Mouse (Mus musculus): ENCODE results near the gene Zbtb42.

Gene Zbtb42

DNA sequence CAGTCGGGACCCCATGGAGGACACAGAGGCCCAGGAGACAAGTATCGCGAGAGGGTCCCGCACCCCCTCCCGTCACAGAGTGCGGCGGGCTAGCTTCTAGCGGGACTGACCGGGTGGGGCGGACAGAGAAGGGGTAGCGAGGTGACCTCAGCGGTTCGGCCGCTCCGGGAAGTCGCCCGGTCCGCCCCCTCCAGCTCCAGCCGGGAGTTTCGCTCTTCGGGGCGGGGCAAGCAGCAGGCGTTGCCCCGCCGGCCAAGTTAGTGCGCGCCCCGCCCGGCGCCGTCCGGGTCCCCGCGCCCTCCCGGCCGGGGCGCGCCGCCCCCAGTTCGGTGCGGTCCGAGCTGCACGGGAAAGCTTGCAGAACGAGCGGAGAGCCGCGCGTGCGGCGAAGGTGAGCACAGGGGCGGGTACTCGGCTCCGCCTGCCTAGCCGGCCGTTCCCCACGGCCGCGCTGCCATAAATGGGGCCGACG lies at the start of gene Zbtb42:
Gene Zbtb42, plus strand, starts transcription at position 274 of the 472 bp plus-strand sequence.
- CTCF ChIA-PET, result no interaction called here

DNA sequence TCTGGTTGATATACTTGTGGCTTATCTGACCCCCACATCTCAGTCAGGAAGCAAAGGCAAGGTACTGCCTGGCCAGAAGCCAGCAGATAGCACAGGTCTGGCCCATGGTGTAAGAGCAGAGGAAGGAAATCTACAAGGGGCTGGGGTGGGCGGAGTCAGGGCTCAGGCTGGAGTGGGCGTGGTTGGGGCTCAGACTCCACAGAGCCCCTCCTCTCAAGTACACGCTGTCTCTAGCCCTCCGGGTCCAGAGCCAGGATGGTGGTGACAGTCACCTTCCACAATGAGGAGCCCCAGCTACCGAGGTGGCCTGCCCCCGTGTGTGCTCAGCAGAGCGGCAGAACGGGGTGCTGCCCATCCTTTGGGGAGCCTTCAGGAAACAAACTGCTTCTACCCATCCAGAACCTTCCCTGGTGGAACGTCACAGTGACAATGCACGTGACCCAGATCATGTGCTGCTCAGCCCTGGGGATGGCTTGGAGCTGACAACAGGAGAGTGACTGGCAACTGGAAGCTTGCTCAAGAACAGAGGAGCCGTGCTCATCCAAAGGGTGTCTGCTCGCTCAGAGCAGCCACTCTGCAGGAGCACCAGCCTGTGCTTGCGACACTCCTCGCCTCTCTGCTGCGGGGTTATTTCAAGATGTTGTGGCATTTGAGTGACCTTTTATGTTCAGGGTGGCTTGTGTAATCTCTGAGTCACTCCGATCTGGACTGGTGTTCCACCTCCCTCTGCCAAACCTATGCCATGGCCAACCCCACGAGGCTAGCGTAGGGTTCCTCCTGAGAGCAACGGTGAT lies 49.5 kb upstream of the Zbtb42 start:
- CTCF ChIA-PET, result interaction anchor here (0.6 to 0.7 kb wide), 3 partner anchors 37 to 524 kb away, joined by 3 to 8 read pairs (median 3); no protein-coding TSS in a partner anchor

DNA sequence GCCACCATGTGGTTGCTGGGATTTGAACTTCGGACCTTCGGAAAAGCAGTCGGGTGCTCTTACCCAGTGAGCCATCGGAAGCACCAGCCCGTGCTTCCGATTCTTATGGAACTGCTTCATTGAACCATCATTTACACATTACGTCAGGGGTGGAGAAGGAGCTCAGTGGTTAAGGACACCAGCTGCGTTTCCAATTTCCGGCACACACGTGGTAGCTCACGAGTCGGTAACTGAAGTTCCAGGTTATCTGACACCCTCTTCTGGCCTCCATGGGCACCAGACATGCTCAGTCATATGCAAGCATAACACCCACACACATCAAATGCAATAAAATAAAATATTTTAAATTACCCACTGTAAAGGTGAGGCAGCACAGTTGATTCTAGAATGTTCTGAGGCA lies 48.6 kb upstream of the Zbtb42 start:
- CTCF ChIA-PET, result interaction anchor here (0.7 kb wide), 2 partner anchors 16 to 41 kb away, joined by 3 to 9 read pairs; no protein-coding TSS in a partner anchor

DNA sequence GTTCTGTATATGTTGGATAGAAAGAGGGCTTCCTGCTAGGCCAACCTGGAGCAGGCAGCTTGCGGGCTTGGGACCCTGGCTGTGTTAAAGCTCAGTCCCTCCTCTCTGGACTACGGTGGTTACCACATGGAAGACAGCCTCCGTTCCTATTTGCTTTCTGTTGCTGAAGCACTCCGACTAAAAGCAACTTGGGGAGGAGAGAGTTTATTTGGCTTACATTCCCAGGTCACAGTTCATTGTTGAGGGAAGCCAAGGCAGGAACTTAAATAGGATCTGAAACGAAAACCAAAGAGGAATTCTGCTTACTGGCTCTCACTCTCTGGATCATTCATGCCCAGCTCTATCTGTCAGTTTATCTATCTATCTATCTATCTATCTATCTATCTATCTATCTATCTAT lies 47.8 kb upstream of the Zbtb42 start:
- CTCF ChIA-PET, result interaction anchor here (0.5 kb wide), 1 partner anchor 64 kb away, joined by 5 read pairs; no protein-coding TSS in a partner anchor

DNA sequence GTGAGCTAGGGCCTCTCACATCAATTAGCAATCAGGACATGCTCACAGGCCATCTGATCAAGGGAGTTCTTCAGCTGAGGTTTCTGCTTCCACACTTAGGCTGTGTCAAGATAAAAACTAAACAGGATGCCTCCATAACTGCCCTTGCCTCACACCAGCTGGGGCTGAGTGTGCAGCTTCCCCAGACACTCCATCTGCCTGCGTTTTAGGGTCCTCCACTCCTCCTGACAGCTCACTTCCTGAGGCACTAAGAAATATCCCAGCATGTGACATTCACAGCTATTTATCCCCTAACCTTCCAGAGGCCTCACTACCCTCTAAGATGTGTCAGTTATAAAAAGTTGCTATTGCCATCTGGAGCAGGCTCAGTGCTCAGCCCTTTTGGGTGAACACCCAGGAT lies 47.2 kb upstream of the Zbtb42 start:
- CTCF ChIA-PET, result no interaction called here

DNA sequence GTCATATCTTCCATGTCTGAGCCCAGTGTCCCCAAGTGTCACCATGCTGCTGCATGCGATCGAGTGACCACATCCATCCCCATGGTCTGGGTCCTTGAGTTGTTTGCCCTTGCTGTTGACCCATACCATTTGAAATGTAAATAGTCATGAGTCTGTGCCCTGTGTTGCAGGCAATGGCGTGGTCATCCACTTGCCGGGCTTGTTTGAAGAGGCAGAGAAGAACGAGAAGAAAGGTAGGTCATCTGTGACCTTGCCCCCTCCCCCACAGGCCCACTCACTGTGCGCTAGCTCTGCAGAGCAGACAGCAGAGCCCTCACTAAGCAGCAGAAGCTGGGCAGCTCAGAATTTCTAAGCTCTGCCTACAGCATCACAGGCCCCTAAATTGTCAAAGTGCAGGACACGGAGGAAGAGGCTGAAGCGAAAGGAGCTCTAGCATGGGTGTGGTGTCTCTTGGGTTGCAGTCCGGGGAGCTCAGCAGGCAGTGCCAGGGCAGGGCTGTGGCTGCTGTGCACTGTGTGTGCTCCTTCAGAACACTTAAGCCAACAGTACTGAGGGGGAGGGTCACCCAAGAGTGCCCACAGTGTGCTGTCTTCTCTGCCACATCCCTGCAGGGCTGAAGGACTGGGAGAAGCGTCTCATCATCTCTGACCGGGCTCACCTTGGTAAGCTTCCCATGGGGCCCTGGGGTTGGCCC lies 46.4 kb upstream of the Zbtb42 start:
- CTCF ChIA-PET, result no interaction called here

DNA sequence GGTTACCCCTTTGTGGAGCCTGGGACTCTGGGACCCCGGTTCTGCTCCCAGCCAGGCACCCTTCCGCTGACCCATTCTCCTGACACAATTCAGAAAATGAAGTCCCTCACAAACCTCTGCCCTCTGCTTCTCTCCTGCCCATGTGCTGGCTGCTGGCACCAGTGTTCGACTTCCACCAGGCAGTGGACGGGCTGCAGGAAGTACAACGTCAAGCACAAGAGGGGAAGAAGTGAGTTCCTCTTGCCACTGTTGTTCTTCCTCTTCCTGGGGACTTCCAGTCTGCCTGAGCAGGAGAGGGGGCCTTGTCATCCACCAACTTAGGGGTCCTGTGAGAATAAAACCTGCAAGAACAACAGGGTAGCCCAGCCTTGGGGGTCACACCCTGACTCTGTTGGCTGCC lies 45.7 kb upstream of the Zbtb42 start:
- CTCF ChIA-PET, result no interaction called here

DNA sequence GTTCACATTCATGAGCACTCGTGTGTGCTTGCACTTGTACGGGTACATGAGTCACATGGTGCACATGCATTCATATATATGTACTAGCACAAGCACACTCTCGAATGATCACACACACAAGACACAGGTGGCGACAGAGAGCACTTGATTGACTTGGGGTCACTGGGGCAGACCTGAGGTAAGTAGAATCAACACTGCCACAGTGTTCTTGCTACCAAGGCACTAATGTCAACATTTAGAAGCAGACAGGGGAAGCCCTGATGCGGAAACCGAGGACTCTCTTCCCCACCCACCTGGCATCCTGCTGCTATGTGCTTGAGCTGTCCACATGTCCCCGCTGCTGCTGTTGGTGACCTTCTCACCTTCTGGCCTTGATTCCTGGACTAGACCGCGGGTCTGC lies 44.9 kb upstream of the Zbtb42 start:
- CTCF ChIA-PET, result no interaction called here

DNA sequence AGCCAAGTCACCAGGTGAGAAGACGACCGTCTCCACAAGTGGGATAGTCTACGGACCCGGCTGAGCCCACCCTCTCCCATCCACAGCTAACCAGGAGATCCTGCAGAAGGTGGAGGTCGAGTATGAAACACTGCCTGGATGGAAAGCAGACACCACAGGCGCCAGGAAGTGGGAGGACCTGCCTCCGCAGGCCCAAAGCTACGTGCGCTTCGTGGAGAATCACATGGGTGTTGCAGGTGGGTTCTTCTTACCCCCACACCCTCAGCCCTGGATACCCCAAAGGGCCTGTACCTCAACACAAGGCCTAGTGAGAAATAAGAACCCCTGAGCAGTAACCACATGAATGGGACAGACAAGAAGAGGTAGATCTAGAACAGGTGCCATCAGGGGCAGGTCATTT lies 39.1 kb upstream of the Zbtb42 start:
- CTCF ChIA-PET, result interaction anchor here (0.6 kb wide), 1 partner anchor 82 kb away, joined by 5 read pairs; no protein-coding TSS in a partner anchor

DNA sequence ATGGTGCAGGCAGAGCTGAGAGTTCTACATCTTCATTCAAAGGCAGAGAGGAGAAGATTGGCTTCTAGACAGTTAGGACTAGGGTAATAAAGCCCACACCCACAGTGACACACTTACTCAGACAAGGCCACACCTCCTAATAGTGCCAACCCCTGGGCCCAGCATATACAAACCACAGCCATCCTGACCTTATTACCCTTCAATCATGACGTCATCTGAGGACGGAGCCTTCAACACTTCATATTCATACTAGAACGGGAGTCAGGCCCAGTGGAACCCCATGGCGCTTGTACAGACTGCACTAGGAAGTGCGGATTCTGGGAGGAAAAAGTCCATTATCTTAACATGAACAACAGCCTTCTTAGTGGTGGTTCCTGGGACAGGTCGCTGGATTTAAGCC lies 35.5 kb upstream of the Zbtb42 start:
- CTCF ChIA-PET, result no interaction called here

DNA sequence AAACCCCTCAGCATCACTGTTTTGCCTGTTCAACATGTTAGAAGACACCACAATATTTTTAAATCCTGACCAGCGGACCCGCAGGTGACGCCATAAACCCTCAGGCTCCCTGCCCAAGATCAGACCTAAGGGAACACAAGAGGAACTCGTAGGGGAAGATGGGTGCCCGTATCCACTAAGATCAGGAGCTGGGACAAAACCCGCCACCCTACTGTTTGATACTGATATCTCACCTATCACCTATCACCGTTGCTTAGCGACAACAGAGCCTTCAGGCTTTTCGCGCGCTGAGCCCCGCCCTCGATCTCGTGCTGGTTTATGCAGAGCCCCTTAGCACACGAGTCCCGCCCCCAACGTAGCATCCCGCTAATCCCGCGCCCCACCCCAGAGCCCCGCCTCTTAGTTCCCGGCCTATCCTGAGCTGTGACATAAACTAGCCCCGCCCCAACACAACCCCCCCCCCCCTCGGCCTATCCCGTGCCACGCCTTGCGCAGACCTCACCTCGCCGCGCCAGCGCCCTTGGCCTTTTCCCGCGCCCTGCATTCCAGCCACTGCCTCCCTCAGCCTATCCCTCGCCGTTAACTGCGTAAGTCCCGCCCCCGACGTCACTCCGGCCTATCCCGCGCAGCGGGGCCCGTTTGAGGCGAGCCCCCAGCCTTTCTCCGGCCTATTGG lies 34.3 kb upstream of the Zbtb42 start, which contains the start of gene Siva1:
Gene Siva1, plus strand, starts transcription at position 500 of the 675 bp plus-strand sequence.
- CTCF ChIA-PET, result interaction anchor here (0.8 kb wide), 1 partner anchor 35 kb away, joined by 3 read pairs; no protein-coding TSS in a partner anchor

DNA sequence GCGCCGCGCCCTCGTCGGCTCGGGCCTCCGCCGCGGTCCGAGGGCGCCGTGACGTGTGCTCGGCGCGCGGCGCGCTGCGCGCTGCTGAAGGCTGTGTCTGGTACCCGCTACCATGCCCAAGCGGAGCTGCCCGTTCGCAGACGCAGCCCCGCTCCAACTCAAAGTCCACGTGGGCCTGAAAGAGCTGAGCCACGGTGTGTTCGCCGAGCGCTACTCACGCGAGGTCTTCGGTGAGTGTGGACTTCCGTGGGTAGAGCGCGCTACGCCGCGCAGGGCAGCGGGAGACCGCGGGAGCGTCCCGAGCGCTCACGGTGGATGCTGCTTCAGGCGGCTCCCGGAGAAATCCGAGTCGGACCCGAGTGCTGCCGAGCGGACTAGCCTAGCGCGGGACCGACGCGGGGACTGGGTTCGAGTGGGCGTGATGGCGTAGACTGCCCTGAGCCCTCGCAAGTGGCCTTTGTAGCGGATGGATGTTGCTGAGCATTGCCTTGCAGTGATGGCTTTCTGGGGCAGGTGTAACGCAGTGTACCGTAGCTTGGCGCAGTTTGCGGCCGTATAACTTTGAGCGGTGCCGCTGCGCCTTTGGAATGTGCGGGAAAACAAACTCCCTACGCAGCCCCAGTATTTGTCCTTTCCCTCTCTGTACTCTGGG lies 33.6 kb upstream of the Zbtb42 start:
- CTCF ChIA-PET, result interaction anchor here (0.8 kb wide), 1 partner anchor 34 kb away, joined by 3 read pairs; no protein-coding TSS in a partner anchor

DNA sequence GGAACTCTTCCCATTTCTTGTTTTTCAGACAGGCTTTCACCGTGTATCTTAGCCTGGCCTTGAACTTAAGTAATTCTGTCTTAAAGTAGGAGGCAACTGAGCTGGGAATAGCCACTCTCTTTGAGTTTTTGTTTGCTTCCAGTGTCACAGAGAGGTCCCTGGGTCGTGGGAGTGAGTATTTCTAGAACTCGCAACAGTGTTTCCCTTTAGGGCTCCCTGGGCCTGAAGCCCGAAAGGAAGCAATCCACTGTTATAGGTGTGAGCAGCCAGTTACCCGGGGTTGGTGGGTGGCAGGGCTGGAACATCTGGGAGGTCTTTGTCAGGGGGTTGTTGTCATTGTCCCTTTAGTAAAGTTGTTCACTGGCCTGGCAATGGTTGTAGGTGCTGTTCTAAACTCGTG lies 32.5 kb upstream of the Zbtb42 start:
- CTCF ChIA-PET, result interaction anchor here (0.6 kb wide), 1 partner anchor 16 kb away, joined by 9 read pairs; no protein-coding TSS in a partner anchor

DNA sequence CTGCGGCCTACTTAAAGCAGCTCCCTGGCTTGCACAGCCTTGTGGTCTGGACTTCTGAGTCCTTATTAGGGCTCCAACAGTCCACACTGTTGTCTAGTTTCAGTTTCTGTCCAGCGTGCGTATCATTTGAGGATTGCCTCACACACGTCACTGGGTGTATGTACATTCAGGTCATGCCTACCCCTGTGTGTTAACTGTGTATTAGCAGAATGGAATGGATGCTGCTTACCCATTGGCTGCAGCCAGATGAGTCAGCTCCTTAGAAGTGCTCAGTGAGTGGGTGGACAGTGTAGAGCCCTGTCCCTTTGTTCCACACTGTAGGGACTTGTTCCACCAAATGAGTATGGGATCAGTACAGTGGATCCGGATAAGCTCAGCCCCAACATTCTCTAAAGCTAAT lies 30.5 kb upstream of the Zbtb42 start:
- CTCF ChIA-PET, result no interaction called here

DNA sequence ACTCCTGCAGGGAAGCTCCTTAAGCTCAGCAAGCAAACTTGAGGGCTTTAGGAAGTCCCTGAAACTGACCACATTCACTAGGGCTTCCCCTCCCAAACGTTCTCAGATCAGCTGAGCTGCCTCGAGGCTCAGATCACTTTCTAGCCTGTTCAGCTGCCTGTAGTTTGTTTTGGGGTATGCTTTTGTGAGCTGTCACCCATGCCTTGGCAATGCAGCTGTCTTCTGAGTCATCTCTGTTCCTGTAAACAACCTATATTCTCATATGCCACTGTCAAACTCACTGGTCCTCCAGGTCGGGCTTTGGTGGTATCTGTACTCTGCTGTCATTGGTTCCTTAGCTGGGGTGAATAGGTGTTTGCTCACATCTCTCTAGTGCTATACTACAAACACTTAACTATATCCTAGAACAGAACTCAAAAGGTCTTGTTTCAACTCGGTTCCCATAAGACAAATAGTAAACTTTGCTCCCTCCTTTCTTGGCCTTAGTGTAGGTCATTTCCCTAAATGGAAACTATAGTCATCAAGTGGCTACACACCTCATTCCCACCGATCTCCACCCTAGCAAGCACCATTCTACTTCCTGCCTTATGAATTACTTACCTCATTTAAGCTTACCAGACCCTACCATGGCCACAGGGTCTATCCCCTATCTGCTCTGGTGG lies 26.7 kb upstream of the Zbtb42 start:
- CTCF ChIA-PET, result interaction anchor here (1.2 kb wide), 1 partner anchor 54 kb away, joined by 4 read pairs; no protein-coding TSS in a partner anchor

DNA sequence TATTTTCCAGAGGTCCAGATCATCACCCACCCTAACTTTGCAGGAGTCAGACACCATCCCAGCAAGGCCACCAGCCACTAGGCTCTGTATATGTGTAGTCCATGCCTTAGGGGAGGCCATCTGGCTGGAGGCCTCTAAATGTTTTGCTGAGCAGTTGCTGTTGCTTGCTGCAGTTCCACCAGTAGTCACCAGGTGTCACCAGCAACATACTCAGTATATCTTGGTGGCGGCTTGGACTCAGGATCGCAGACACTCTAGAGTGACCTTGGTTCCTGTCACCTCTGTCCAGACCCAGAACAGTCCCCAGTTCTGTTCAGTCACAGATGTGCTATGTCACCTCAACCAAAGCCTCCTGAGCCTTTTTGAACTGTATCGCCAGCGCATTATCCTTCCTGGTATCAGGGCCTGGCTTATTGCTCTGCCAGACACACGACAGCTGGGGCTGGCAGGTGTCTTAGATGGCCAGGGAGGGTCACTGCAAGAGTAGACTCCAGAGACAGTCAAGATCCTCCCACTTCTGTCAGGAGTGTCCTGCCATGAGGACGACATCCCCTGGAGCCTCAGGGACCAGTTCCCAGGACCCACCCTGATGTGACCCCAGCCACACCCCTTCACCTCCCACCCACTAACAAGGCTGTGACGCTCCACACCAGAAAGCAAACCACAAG lies 25.3 kb upstream of the Zbtb42 start:
- CTCF ChIA-PET, result interaction anchor here (0.8 kb wide), 1 partner anchor 54 kb away, joined by 3 read pairs; no protein-coding TSS in a partner anchor

DNA sequence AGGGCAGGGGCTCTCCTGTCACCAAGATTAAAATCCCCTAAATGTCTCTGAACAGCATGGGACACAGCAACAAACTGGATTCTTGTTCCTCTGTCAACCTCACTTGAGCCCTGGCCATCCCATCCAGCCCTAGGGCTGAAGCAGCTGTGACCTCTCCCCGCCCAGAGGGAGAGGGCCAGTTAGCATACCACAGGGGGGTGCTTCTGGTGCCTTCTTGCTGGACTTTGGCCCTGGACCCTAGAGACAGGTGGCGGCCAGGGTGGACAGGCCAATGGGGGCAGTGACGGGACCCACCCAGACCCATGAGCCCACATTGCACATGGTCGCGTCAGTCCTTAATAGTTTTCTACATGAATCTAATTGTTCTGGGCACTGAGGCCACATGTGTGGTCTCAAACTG lies 24.6 kb upstream of the Zbtb42 start:
- CTCF ChIA-PET, result interaction anchor here (0.8 kb wide), 1 partner anchor 53 kb away, joined by 3 read pairs; no protein-coding TSS in a partner anchor

DNA sequence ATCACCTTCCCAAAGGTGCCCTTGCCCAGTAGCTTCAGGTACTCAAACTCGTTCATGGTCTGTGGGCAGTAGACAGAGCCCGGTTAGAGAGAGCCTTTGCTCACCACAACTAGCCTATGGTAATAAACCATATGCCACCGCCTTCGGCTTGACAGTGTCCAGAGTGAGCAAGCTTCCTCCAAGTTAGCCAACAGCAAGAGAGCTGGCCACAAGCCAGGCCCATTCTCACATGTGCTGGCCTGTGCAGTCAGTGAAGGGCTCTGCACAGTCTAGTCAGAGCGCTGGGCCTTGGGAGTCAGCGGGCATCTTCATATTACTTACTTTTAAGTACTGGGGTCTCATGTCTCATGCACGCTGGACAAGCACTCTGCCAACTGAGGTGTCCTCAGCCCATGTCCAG lies 20.0 kb upstream of the Zbtb42 start:
- CTCF ChIA-PET, result no interaction called here

DNA sequence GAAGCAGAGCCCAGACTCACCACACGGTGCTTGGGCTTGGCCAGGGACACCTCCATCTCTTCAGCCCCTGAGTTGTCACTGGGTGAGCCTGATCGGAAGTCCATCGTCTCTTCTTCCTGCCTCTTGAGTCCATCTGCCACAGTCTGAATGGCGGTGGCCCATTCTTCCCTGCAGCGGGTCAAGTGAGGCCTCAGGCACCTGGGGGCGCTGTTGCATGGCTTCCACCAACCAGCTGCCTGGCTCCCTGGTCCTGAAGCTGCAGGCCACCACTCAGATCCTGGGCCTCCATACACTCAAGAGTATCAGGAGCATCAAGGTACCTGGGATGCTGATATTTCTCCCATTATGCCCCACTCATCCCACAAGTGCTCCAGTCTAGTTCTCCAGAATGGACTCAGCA lies 19.5 kb upstream of the Zbtb42 start:
- CTCF ChIA-PET, result no interaction called here
